Mouse (Mus musculus): ENCODE measurements around the gene Cp. TPM values are rescaled to one million over a fixed set of nuclear protein-coding genes. Genes with fewer than 3 reads are reported as not detected.
"Not testable (repeated sequence)": the region's sequence is repeated elsewhere in the genome, so short reads cannot be mapped to it uniquely, and the experiment has no call there.

Gene Cp
- 10 to 100 TPM; 27.6 to 31.8 TPM for total RNA-seq (2021)

DNA sequence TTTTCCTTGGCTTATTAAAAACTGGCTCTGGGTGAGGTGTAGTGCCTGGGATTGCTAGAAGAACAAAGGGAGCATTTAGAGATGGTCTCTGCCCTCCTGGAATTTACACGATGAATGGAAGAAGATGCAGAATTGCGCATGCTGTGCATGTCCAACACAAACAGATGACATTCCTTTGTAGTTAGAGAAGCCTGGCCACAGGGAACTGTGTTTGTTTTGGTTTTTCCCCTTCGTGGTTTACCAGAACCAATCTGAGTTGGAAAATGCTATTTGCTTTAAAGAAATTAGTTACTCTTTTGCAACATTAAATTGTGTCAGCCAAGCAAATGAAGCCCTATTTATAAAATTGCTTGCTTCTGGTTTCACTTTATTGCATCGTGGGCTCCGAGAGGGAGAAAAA lies at the start of gene Cp:
Gene Cp, plus strand, starts transcription at position 170 of the 400 bp plus-strand sequence.
- intact Hi-C loops (cut with DNase I): no loop called here
- no peak for DNase-seq (ENCODE audit: low spot score)

- DNase-seq (ENCODE audit: low spot score): no peak
- intact Hi-C loops (cut with DNase I): no loop called here
Measured at GRCm38 (mm10) chr3:19948552-19948951, 8.3 kb upstream of the Cp start.

- intact Hi-C loops (cut with DNase I); DNase-seq (ENCODE audit: low spot score): not testable (repeated sequence)
Measured at GRCm38 (mm10) chr3:19949401-19949800, 7.5 kb upstream of the Cp start.

DNA sequence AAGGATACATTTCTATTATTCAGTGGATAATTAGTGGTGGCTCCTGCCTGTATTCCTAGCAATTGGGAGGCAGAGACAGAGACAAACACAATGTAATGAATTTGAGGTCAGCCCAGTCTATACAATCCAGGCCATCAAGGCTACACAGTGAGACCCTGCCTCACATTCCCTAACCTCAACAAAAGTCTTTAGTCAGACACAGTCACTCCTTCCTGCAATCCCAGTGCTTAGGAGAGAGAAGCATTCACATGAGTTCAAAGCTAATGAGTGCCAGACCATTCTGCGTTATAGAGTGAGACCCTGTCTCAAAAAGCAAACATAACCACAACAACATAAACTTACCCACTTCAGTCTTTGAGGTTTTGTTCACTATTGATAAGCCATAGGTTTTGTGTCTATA lies 3.4 kb upstream of the Cp start:
- intact Hi-C loops (cut with DNase I): loop anchor here (5.0 kb wide), 1 partner anchor 46 kb away; no protein-coding TSS in a partner anchor
- no peak for DNase-seq (ENCODE audit: low spot score)

DNA sequence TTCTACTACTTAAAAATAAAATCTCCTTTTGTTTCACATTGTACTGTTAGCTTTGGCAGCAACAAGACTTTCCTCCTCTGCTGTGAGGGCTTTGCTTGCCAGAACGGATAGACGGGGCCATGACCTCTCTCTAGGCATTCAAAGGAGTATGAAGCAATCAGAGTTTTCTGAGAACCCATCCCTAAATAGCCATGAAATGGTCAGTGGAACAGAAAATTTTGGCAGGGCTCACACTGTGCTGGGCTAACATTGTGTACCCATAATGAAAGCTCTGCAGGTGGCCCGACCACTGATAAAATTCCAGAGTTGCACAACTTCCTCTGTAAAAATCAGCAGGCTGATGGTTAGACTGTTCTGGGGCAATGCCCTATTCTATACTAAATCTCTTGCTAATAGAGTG lies 3.0 kb upstream of the Cp start:
- intact Hi-C loops (cut with DNase I): loop anchor here (5.0 kb wide), 1 partner anchor 47 kb away; no protein-coding TSS in a partner anchor
- DNase-seq (ENCODE audit: low spot score): peak; percentile 79

DNA sequence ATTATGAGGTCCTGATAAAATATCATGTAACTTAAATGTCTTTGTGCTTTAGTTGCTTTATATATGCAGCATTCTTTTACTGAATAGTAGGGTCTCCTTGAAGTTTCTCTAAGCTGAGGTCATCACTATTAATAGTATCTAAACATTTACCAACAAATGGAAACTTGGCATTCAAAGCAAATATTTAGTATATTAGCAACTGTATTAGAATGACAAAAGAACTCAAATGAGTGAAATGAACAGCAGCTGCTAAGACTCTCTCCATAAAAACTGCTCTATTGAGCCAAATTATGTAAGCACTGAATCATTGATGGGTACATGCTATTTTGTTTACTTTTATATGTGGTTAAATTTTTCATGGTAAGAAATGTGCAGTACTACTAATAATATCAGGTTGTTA lies 1.2 kb downstream of the Cp start:
- no peak for DNase-seq (ENCODE audit: low spot score)

GRCm38 (mm10) chr3:19958983-19959382 lies 2.1 kb downstream of the Cp start:
- no peak for DNase-seq (ENCODE audit: low spot score)
- intact Hi-C loops (cut with DNase I): no loop called here

More for the DNA sequence above, 1.2 kb downstream of the Cp start:
- intact Hi-C loops (cut with DNase I): no loop called here

- DNase-seq (ENCODE audit: low spot score): no peak
Measured at GRCm38 (mm10) chr3:19960570-19961114, 3.8 kb downstream of the Cp start.

GRCm38 (mm10) chr3:19961341-19961740 lies 4.5 kb downstream of the Cp start:
- DNase-seq (ENCODE audit: low spot score): no peak
- intact Hi-C loops (cut with DNase I): no loop called here

More at GRCm38 (mm10) chr3:19960570-19961114, 3.8 kb downstream of the Cp start:
- intact Hi-C loops (cut with DNase I): no loop called here

- intact Hi-C loops (cut with DNase I): no loop called here
Measured at GRCm38 (mm10) chr3:19962769-19963513, 6.1 kb downstream of the Cp start.

DNA sequence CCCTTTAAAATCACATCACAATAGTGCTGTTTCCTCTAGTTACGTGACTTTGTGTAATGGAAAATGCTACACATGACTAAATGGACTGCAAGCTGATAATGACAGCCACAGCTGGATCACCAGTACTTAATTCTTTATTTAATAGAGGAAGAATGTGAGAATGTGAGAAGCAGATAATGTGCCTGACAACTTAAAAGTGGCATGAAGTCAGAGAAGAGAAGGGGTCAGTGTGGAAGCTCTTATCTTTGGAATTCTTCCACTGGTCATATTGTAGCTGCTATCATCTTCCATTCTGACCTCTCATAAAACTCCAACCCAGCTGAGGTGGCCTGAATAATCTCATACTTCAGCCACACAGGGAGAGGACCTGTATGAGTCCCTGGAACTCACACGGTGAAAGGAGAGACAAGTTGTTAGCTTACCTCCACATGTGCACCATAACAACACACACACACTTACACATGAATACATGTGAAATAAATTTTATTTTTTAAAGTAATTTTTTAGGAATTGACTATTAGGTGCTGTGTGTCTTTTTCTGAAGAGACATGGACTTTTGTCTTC lies 7.9 kb downstream of the Cp start:
- no peak for DNase-seq (ENCODE audit: low spot score)
- intact Hi-C loops (cut with DNase I): no loop called here

More at GRCm38 (mm10) chr3:19962769-19963513, 6.1 kb downstream of the Cp start:
- no peak for DNase-seq (ENCODE audit: low spot score)

- DNase-seq (ENCODE audit: low spot score): no peak
- intact Hi-C loops (cut with DNase I): no loop called here
Measured at GRCm38 (mm10) chr3:19965239-19965638, 8.4 kb downstream of the Cp start.

- no peak for DNase-seq (ENCODE audit: low spot score)
- intact Hi-C loops (cut with DNase I): no loop called here
Measured at GRCm38 (mm10) chr3:19966072-19966471, 9.2 kb downstream of the Cp start.

DNA sequence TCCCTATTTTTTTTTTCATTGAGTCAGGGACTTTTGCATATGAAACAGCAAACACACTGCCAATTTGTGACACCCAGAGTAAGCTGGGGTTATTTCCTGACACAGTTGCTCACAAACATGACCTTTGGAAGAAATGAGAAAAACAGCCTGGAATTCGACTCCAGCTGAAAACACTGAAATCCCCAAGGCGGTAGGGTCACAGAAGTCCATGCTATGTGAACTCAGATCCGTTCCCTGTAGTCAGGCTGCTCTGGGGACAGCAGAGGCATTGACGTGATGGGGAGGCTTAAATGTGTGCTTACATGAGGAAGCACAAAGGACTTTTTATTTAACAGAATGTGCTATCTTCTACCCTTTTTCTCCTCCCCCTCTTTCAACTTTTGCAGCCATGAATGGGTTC lies 21.6 kb downstream of the Cp start:
- intact Hi-C loops (cut with DNase I): no loop called here
- peak; percentile 17 for DNase-seq (ENCODE audit: low spot score)

DNA sequence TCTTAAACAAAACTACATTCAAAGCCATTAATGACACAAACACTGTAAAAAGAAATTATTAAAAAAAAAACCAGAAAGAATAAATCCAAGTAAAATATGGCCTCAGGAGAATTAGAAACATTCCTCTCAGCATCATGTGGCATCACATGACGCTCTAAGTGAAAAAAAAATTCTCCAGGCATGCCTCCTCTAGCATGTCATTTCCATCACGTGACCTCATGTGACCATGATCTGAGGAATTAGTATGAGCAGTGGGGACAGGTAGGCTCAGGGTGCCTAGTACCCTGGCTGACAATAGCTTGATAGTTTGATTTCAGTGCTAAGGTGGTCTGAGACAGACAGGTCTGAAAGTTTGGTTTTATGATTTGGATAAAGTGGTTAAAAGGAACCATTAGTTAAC lies 24.3 kb downstream of the Cp start:
- intact Hi-C loops (cut with DNase I): no loop called here
- no peak for DNase-seq (ENCODE audit: low spot score)

DNA sequence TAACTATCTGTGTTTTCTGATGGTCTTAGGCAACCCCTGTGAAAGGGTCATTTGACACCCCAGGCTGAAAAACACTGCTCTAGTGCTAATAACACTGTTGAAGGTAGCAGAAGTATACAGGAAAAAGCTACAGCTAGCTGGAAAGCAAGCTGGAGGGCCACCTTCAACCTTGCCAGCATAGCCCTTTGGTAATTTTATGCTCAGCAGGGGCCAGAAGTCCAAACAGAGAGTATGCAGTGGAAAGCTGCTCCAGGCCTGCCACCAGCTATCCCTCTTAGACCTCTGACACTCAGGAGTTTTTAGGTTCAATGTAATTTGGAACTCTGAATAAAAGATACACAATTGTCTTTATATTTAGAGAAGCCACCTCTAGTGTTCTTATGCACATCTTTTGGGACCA lies 26.0 kb downstream of the Cp start:
- DNase-seq (ENCODE audit: low spot score): no peak
- intact Hi-C loops (cut with DNase I): no loop called here

DNA sequence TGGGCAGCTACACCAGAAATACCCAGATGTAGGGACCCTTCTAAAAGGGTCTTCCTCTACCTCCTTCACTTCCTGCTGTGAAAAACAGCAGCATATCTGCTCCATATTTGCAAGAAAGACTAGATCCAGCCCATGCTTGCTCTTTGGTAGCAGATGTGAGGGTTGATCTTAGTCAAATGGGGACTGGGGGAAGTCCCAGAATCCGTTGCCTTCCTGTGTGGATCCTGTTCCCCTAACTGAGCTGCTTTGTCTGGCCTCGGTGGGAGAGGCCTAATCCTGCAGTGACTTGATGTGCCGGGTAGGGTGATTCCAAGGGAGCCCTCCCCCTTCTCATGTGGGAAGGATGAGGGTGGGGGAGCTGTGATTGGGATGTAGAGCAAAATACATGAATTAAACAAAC lies 29.3 kb downstream of the Cp start:
- intact Hi-C loops (cut with DNase I): no loop called here
- no peak for DNase-seq (ENCODE audit: low spot score)

DNA sequence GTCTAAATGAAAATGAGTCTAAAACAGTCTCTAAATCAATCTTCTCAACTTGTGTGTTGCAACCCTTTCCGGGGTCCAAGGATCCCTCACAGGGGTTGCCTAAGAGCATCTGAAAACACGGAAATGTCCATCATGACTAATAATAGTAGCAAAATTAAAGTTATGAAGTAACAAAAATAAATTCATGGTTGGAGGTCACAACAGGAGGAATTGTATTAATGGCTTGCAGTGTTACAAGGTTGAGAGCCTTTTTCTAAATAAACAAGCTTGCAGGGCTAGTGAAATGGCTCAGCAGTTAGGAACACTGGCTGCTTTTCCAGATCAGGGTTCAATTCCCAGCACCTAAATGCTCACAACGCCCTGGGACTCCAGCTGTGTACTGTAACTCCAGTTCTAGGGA lies 33.2 kb downstream of the Cp start:
- intact Hi-C loops (cut with DNase I): no loop called here

GRCm38 (mm10) chr3:19992388-19992787 lies 35.5 kb downstream of the Cp start:
- intact Hi-C loops (cut with DNase I): no loop called here
- no peak for DNase-seq (ENCODE audit: low spot score)

More for the DNA sequence above, 33.2 kb downstream of the Cp start:
- no peak for DNase-seq (ENCODE audit: low spot score)

DNA sequence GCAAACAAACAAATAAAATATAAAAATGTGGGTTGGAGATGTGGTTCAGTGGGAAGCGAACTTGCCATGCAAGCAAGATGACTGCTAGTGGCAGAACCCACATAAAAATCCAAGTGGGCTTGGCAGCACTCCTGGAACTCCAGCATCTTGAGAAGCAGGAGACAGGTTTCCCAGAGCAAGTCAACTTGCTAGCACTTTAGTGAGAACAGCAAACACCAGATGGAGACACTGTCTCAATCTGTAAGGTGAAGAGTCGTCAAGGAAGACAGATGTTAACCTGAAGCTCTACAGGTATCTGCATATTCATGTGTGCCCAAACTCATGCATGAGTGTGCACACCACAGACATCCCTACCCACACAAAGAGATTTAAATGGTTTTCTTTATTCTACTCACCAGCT lies 42.7 kb downstream of the Cp start:
- no peak for DNase-seq (ENCODE audit: low spot score)
- intact Hi-C loops (cut with DNase I): no loop called here

DNA sequence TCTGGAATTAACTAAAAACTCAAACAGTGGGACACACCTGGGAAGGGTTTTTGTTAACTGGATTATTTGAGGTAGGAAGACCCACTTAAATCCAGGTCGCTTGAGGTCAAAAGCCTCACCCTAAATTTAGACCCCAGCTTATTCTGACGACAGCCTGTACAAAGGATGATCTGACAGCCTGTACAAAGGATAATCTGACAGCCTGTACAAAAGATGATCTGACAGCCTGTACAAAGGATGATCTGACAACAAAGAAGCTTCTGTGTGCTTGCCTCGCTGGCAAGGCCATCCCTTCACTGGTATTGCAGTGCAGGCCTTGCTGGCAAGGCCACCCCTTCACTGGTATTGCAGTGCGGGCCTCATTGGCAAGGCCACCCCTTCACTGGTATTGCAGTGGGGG lies 44.0 kb downstream of the Cp start:
- no peak for DNase-seq (ENCODE audit: low spot score)
- intact Hi-C loops (cut with DNase I): no loop called here

Data from heart, postnatal 25 days (tissue).